Mouse (Mus musculus) urinary bladder, postnatal 36 days (tissue): ENCODE data around the gene Plcb1.

Source experiments
- DNase-seq, 2 experiments: peaks; one replicate each; pipeline ENCODE4 v3.0.0; 2022; ENCODE audit warnings: low spot score in 2 of 2, mixed read lengths in 1 of 2

Plcb1 gene

DNA sequence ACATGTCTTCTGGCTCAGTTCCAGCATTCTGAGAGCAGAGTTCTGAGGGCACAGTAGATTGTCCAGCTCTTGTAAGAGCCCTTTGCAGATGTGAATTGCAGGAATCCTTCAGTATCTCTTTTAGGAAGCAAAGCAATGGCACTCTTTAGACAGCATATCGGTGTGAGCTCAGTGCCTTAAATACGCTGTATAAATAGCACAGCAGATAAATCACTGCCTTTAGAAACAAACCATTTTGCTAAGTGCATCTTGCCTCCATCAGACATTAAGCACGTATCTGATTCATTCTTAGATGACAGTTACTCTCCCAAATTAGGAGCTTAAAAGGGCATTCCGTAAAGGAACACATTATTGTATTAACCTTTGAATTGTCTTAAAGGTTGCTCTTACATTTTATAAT is 416.5 kb downstream of the Plcb1 start:
- no peak for DNase-seq

DNA sequence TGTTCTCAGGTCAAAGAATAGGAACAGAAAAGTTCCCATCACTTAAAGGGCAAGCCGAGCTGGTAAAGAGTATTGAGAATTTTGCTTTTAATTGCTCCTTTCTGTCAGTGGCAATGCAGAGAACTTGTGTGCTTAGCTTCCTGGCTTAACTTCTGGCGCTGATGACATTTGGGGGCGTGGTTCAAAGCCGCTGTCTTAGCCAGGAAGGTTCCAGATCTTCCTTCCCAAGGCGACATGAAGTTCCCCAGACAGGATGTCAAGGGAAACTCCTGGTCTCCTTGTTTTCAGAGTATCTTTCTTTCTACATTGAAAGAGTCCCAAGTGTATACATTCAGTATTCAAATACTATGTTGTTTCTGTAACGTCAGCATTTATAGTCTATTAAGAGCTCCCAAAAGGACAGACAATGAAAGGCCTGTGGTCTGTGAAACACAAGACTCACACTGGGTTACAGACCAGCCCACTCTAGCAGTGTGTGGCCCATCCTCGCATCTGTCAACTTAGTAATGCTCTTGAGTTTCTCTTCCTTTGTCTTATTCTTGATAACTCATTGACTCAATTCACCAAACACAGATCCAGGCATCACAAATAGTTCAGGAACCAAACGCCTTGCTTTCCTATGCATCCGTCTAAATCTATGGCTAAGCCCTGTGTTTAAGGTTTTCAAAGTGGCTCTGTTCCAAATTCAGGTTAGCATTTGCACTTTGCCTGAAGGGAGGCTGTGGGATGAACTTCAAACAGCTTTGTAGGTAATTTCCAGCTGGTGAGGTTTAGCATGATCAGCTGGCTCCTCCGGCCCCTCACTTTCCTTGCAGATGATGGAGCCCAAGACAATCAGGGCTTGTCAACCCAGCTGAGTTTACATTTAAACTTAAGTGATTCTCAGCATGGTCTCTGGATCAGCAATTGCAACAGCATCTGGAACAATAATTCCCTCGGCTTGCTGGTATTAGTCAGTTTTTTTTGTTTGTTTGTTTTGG is 418.6 kb downstream of the Plcb1 start:
- no peak for DNase-seq

DNA sequence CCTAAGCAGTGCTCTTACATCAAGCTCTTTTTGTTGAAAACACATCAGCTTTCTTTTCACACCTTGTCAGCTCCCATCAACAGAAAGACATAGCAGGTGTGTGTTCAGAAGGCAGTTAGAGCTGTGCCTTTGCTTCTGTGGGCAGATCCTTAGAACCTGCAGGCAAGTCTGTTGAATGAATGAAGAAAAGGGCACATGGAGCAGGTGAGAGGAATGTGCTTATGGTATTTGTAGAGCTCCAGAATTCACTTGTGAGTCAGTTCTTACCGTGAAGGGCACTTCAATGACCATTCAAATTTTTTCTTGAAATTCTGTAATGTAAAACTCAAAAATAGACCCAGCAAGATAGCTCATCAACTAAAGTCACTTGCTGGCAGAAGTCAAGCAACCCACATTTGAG is 423.0 kb downstream of the Plcb1 start:
- DNase-seq, result no peak

DNA sequence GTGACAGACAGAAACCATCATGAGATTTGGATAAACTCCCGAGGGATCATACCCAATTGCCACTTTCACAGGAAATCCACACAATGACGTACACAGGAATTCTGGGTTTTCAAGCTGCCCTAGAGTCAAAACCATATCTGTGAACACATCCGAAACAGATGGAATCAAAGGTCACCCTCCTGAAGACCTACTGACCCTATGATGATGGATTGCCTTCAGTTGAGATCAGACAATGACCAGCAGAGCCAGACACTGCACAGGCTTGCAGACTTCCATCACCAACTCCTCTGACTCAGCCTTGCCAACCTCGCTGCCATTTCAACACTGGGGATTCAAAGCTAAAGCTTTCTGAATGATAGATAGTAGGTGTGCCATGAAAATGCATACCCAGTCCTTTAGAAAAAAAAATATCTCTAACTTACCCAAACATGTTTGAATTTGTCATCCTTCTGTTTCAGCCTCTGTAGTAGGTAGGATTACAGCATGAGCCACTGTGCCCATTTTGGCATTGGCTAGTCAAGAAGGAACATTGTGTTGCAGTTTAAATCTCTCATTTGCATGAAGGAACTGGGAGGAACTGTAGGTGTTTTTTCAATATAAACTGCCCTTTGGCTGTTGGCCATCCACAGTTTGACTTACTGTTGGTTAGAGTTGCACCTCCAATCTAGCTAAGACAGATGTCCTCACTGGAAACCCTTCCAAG is 429.0 kb downstream of the Plcb1 start:
- DNase-seq, result no peak

DNA sequence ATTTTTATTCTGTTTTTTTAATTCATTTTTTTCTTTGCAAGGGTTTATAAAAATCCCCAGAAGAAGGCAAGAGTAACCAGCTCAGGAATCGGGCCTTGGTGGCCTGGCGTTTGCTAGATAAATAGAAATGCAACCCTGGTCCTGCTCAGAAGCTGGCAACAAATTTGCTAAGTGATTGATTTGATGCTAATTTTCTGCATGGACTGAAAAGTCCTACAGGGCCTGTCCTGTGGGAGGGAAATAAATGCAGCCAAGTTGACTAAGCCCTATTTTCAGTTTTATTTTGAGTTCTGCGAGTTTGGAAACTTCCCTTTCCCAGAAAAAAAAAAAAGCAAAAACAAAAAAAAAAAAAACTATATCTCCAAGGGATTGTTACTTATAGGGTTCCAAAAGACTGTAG is 433.5 kb downstream of the Plcb1 start:
- no peak for DNase-seq

DNA sequence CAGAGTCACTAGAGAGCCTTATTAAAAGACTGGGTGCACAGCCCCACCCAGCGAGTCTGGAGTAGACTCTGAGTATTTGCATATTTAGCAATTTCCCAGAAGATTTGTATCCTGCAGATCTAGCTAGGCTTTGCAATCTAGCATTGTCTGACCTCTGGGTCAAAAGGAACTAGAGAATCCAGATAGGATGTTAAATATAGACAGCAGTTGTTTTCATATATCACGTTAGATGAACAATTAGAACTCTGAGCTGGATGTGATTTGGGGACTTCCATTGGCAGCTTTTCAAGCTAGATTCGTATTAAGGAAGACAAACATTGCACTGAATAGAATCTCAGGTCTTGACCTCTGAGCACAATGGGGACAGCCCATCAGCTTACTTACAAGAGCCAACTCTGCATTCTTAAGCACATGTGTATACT is 439.7 kb downstream of the Plcb1 start:
- peak in 1 of 2 experiments; percentile 6 for DNase-seq

DNA sequence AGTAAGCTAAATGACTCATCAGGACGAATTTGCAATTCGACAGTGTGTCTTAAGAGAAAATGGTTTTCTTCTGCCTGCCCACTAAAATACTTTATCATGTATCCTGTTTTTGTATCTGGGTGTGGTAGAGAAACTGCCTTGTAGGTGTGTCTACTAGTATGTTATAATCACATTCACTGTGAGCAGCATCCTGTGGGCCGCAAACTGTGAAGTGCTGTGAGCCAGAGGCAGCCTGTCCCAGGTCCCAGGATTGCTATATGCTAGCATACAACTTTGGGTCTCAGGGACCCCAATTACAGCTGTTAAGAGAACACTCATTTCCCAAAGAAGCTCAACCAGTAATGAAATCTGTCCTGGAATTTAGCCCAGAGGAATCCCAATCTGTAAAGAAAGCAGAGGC is 444.4 kb downstream of the Plcb1 start:
- no peak for DNase-seq

DNA sequence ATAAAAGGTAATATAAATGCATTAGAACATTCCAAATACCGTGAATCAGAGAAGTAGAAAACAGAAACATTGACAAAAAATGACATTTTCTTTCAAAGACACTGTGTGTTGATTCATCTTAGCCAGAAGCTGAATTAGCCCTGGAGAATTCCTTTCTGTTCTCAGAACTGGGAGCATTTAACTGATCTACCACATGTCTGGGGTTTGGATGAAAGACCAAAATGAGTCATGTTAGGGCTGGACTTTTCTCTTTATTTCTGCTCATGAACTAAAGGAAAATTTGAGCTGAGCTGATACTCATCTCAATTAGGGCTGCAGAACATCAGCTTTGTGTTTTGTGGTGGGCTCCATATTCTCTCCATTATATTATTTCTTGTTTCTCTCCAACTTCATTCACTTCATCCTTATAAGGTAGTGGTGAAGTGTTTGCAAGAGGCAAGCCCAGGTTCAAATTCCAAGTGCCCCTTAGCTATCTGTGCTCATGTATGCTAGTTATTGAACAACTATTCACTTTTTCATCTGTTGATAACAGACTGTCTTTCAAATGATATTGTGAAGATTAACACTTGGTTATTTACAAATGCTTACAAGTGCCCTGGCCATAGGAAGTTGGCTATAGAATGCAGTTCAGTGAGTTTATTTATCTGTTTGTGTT is 456.9 kb downstream of the Plcb1 start:
- DNase-seq, result no peak

DNA sequence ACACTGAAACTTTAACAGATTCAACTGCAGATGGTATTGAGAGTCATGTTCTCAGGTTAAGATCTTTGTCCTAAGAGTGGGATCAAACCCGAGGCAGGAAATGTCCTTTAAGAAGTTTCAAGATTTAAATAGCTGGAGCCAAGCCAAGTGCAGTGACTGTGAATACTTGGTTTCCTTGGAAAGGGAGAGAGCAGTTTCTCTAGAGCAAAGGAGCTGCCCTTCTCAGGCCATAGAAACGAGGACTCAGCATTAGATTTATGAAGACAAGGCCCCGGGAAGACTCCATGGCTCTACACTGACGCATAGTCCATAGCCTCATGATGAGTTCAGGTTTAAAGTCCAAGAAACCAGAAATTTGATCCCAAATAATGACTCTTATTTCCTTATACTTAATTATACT is 457.9 kb downstream of the Plcb1 start:
- no peak for DNase-seq

DNA sequence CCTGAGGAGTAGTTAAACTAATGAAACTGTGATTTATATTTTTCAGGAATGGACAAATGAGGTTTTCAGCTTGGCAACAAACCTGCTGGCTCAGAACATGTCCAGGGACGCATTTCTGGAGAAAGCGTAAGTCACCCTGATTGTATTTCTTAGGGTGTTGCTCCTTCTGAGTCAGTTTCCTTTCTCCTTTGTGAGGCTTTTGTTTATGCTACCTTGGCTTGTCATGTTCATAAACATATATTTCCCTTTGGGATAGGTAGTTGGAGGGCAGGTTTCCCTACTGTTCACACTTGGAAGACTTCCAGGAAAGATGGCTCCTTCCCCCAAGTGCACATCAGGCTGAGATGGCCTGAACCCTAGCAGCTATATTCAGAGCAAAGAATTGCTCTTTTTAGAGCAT is 464.1 kb downstream of the Plcb1 start:
- no peak for DNase-seq

DNA sequence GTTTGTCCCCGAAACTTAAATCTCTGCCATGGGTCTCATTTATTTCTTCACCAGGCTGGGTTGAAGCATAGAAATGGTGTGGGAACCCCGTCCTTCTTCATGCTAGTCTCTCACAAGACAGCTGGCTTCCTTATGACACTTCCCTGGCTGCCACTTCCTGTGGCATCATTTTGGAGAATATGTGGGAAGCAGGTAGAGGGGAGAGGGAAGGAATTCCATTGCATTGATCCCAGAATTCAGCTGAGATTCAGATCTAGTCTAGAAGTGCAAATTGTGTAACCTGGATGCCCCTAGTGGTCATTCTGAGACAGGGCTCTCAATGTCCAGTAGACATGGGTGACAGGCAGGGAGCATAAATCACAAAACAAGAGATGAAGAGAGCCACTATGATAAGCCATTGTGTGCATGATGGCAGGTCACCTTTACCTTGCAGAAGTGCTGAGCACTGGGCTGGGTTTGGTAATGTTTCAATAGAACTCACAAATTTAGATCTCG is 466.0 kb downstream of the Plcb1 start:
- DNase-seq, result no peak

DNA sequence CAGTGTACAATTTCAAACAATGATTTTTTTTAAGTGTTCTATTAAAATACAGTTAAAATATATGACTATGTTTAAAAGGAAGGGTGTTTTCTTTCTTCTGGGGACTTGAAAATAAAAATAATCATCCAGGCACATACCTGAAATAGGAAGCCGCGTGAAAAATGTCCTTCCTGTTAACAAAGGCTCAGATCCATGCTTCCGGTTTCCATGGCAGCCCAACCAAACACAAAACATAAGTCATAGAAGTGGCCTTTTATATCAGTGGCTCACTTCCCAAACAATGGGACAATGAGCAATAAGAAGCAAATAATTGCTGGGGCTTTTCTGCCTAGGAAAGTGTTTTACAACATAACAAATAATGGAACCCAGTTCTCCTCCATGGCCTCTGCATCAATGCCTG is 473.3 kb downstream of the Plcb1 start:
- no peak for DNase-seq

DNA sequence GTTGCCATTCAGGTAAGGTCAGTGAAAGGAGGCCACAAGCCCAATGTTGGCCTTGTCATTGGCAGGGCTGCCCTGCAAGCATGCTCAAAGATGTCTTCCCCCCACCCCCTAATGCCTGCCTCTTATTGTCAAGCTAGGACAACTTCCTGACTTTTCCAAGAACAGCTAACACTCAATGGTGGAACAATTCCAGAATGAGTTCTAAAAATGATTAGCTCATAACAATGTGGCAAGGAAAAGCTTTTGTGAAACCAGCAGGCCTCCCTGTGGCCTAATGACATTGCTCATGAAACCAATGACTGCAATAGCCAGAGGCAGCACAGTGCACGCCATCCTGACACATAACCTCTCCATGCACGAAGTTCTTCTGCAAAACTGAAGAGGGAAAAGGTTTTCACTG is 478.1 kb downstream of the Plcb1 start:
- DNase-seq, result no peak

DNA sequence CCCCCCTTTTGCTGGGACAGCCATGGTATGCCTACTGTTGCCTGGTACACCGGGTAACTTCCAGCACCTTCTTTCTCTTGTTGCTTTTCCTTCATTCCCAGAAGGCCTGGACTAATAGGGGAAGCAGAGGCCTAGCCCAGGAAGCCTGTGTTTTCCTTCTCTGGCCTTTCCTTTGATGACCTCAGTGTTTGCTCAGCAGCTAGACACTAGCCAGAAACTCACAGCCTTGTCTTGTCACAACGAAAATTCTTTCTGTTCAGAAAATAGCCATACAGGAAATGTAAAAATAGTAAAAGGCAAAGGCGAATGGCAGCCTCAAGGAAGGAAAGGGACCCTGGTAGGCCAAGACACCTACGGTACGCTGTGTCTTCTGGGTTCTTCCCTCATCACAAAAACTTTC is 489.1 kb downstream of the Plcb1 start:
- DNase-seq, result no peak

DNA sequence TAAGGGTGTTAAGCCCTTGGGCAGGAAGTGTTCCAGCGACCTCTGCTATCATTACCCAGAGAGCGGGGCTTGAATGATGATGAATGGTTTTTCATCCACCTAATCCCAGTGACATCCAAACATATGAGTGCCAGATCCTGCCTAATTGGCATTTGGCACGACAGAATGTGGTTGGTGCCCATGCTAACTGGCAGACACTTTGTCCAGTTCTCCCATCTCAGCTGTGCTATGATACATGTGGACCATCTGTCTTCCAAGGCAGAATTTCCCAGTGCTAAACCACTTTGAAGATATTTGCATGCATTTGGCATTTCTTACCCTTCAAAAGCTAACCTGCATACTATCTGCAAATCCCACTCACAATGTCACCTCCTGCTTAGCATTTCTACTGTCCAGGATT is 492.6 kb downstream of the Plcb1 start:
- no peak for DNase-seq

DNA sequence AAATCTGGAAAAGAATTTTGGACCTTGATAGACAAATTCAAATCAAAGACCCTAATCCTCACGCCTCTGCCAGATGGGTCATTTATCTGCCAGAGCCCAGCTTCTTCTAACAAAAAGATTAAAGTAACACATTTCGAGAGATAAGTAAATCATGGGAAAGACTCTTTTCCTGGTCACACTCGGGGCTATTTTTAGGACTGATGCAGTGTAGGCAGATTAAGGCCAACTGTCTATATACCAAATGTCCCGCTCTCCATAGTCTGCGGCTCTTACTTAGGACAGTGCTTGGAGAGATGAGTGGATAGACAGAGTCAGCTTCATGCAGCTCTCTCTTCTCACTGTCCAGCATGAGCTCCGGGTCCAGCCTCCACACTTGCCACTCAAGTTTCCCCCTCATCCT is 493.2 kb downstream of the Plcb1 start:
- no peak for DNase-seq

DNA sequence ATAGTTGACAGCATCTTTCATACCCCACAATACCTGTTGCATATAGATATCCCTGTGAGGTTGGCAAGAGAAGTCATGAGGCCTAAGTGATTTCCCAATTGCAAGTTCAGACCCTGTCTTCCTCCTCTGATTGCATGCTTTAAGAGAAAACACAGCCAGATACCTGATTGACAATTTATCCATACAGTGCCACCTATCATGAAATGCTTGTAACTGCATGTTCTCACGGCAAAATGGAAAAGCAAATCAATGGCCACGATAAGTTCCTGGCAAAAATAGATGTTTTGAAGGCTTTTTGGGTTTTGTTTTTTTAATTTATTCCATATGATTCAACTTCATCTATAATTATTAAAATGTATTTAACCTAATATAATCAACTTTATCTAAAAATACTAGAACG is 497.9 kb downstream of the Plcb1 start:
- DNase-seq, result no peak

DNA sequence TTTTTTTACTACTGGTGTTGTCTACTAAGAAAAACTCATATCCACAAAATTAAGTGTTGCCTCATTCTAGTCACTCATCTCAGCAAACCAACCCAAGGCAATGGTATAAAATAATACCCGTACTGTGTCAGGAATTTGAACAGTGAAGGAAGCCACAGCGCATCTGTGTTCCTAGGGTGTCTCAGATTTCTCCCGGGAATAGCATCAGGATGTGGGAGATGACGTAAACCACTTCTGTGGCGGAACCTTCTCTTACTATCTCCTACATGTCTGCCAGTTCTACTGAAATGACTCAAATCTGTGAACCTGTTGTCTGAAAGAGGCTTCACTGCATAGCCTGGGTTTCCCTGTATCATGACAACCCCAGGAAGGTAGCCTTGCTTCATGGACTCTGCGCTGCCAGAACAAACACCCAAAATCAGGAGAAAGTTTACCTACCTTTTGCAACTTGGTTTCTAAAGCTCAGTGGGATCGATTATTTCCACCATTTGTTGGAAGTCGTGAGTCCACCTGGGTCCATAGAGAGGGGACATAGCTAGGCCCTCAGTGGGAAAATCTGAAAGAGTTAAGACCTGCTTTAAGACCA is 510.4 kb downstream of the Plcb1 start:
- DNase-seq, result no peak

DNA sequence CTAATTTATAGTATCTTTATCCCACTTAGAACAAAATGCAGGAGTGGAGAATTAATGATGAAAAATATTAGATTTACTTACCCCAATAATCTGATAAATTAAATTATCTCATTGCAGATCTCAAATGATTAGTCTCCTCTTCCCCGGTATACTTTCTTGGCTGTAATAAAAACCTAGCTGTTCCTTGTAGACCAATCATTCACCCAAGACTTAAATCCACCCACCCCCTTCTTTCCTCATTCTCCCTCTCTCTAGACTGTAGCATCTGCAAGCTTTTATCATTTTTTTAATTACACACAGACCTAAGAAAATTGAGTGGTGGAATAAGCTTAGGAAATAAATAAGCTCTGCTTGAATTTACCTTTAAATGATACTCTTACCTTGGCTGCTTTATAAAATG is 514.6 kb downstream of the Plcb1 start:
- no peak for DNase-seq

DNA sequence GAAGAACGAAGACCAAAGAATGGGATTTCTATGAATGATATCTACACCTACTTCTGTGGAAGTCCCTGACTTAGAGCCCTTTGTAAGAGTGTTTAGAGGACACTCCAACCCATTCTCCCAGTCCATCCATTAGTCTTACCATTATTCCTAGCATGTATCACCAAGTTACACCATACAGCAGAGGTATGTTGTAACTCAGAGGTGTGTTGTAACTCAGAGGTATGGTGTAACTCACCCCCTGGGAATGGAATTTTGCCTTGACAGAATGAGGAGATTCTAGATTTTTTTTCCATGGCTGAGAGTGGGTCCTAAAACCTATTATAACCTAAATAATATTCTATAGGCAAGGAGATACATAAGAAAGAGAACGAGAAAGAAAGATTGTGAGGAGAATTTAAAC is 516.6 kb downstream of the Plcb1 start:
- peak in 1 of 2 experiments; percentile 4 for DNase-seq

DNA sequence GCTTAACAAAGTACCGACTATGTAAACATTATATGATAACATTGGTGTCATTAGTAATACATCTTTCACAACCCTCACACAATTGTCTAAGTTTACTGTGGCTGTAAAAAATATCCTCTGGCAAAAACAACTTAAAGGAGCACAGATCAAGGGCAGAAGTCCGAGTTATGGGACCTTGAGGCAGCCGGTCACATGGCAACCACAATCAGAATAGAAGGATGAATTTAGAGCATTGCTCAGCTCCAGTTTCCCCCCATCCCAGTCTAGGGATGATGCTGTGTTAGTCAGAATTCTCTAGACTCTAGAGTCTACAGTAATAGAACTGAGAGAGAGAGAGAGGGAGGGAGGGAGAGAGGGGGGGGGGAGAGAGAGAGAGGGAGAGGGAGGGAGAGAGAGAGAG is 519.3 kb downstream of the Plcb1 start:
- no peak for DNase-seq
